Comparison of ENCODE assay signal across 17 mouse cellular contexts in genomic region chr17:3453946-3454345, GRCm38 (mm10).
DNase-seq lines count a peak whose midpoint lies in the region; ATAC-seq and TF ChIP-seq lines count a peak whose summit lies in the region.
"Had no signal": no experiment of that assay in that cellular context is flagged by ENCODE, and none has a peak within 500 bp of the region (broad histone marks: within the 10 kb centered on the region; RNA-seq: fewer than 3 reads in every experiment).

No protein-coding gene starts in this region.

- peak; percentile 38; the same call in 1 of the 2 replicates for TF ChIP-seq EP300 in ES-Bruce4 (IDR thresholded peaks at IDR 0.05; ENCODE audit: insufficient read depth, low read depth, low read length)

- no peaks in the 10 kb centered on the region for H3K27me3 ChIP-seq in kidney, embryonic 14.5 days (ENCODE audit: control insufficient read depth, insufficient read depth, low read length)
- H3K27me3 ChIP-seq in ES-Bruce4 (ENCODE audit: control insufficient read depth, insufficient read depth, low read length, poor library complexity, severe bottlenecking), result no peaks in the 10 kb centered on the region
- H3K27me3 ChIP-seq: kidney, embryonic 15.5 days; liver, embryonic 13.5 days; midbrain, embryonic 15.5 days; neural tube, embryonic 13.5 days; stomach, embryonic 15.5 days had no signal

- H3K4me2 ChIP-seq in kidney, embryonic 14.5 days (replicated peaks; ENCODE audit: low read depth, low read length), result no peak overlapping the region
- H3K4me2 ChIP-seq: heart, embryonic 11.5 days; kidney, embryonic 15.5 days; liver, embryonic 13.5 days; midbrain, embryonic 15.5 days; neural tube, embryonic 13.5 days; stomach, embryonic 15.5 days had no signal

- no peak for ATAC-seq in kidney, embryonic 14.5 days (ENCODE audit: low FRiP score, low TSS enrichment)
- ATAC-seq in hematopoietic stem cell, adult 5-6 weeks (replicated peaks in 1 of 2; ENCODE audit: insufficient read depth in 1 of 2, low FRiP score in 2 of 2, low TSS enrichment in 1 of 2, low read depth in 1 of 2, poor library complexity in 2 of 2, severe bottlenecking in 2 of 2), result peak; percentile 19 to 30; a peak in 1 of 4 replicates
- no peak for ATAC-seq in megakaryocyte-erythroid progenitor cell, adult 5-6 weeks (replicated peaks; ENCODE audit: low FRiP score, low TSS enrichment, poor library complexity, severe bottlenecking)
- ATAC-seq: forebrain, postnatal 0 days; midbrain, embryonic 15.5 days had no signal

- TF ChIP-seq CTCF in ES-Bruce4 (IDR thresholded peaks at IDR 0.05; ENCODE audit: low read depth, low read length), result no peak

- no peak for TF ChIP-seq POLR2A in ES-Bruce4 (IDR thresholded peaks at IDR 0.05; ENCODE audit: insufficient read depth, low read length)

- H3K9ac ChIP-seq in kidney, embryonic 14.5 days (ENCODE audit: low read depth, low read length), result no peak overlapping the region
- no peak overlapping the region for H3K9ac ChIP-seq in ES-Bruce4 (ENCODE audit: low read depth, poor library complexity, severe bottlenecking)
- H3K9ac ChIP-seq: forebrain, postnatal 0 days; kidney, embryonic 15.5 days; liver, embryonic 13.5 days; midbrain, embryonic 15.5 days; neural tube, embryonic 13.5 days; stomach, embryonic 15.5 days had no signal

- H3K27ac ChIP-seq in kidney, embryonic 14.5 days (ENCODE audit: low read depth, low read length), result no peak overlapping the region
- H3K27ac ChIP-seq in ES-Bruce4 (ENCODE audit: insufficient read depth, low read length), result no peak overlapping the region
- H3K27ac ChIP-seq: kidney, embryonic 15.5 days; liver, embryonic 13.5 days; midbrain, embryonic 15.5 days; neural tube, embryonic 13.5 days; stomach, embryonic 15.5 days had no signal

- 40% methylated on average over 10 of the region's 10 CpGs for WGBS in kidney, embryonic 14.5 days

- no peaks in the 10 kb centered on the region for H3K4me1 ChIP-seq in kidney, embryonic 14.5 days (ENCODE audit: control insufficient read depth, insufficient read depth, low read length)
- H3K4me1 ChIP-seq in ES-Bruce4 (ENCODE audit: control insufficient read depth, insufficient read depth, low read length), result no peaks in the 10 kb centered on the region
- H3K4me1 ChIP-seq: liver, embryonic 13.5 days; midbrain, embryonic 15.5 days; neural tube, embryonic 13.5 days; stomach, embryonic 15.5 days had no signal

- peak; percentile 10 to 54 for DNase-seq in kidney, postnatal 25 days
- DNase-seq in 416B (ENCODE audit: low read depth), result peak; percentile 83
- DNase-seq in right cerebral cortex, postnatal 14 days, result no peak
- DNase-seq: cerebellum, adult 2 months; forebrain, postnatal 0 days; gastrocnemius, postnatal 10 days; liver, embryonic 13.5 days; lung, postnatal 14 days had no signal

- no peaks in the 10 kb centered on the region for H3K9me3 ChIP-seq in kidney, embryonic 14.5 days (ENCODE audit: control insufficient read depth, low read length)
- no peaks in the 10 kb centered on the region for H3K9me3 ChIP-seq in ES-Bruce4 (replicated peaks; ENCODE audit: control insufficient read depth, insufficient read depth, low read length, poor library complexity, severe bottlenecking)
- H3K9me3 ChIP-seq: kidney, embryonic 15.5 days; liver, embryonic 13.5 days; midbrain, embryonic 15.5 days; neural tube, embryonic 13.5 days; stomach, embryonic 15.5 days had no signal

- H3K4me3 ChIP-seq in kidney, embryonic 14.5 days (ENCODE audit: low read length), result no peak overlapping the region
- H3K4me3 ChIP-seq in ES-Bruce4 (ENCODE audit: low read depth, low read length), result peak overlapping the region; percentile 32; the same call in 1 of the 2 replicates
- H3K4me3 ChIP-seq: kidney, embryonic 15.5 days; liver, embryonic 13.5 days; midbrain, embryonic 15.5 days; neural tube, embryonic 13.5 days; stomach, embryonic 15.5 days had no signal

- no peaks in the 10 kb centered on the region for H3K36me3 ChIP-seq in kidney, embryonic 14.5 days (ENCODE audit: control insufficient read depth, insufficient read depth, low read length)
- H3K36me3 ChIP-seq in ES-Bruce4 (ENCODE audit: control insufficient read depth, insufficient read depth, low read length, poor library complexity, severe bottlenecking), result no peaks in the 10 kb centered on the region
- H3K36me3 ChIP-seq: kidney, embryonic 15.5 days; liver, embryonic 13.5 days; midbrain, embryonic 15.5 days; stomach, embryonic 15.5 days had no signal

Comparison
In these comparisons a context has a peak if more than half of its experiments do, and no peak if none do; other contexts are left out.
1. ATAC-seq: peak in hematopoietic stem cell, adult 5-6 weeks (2 of 2); none in kidney, embryonic 14.5 days (single experiment) and megakaryocyte-erythroid progenitor cell, adult 5-6 weeks (single experiment).